Mouse (Mus musculus) brain, embryonic 14.5 days (tissue): ENCODE results near the gene Sipa1.

Source experiments
- CTCF ChIP-seq: fragments of 200-500 bp; IDR thresholded peaks from 2 replicates; pipeline ENCODE4 v1.5.1; 2012; ENCODE audit warnings: inconsistent platforms, mild to moderate bottlenecking, moderate library complexity, borderline replicate concordance; ENCODE audit not compliant: insufficient read depth, insufficient read length; ENCODE audit errors: extremely low read depth
- POLR2A ChIP-seq: fragments of 200-500 bp; IDR thresholded peaks from 2 replicates; pipeline ENCODE4 v1.6.1; 2012; ENCODE audit warnings: mild to moderate bottlenecking, inconsistent platforms, borderline replicate concordance; ENCODE audit not compliant: poor library complexity, insufficient read depth, insufficient read length, severe bottlenecking; ENCODE audit errors: extremely low read depth

GRCm38 (mm10) chr19:5611973-5612372 lies 51.5 kb downstream of the Sipa1 start:
- TF ChIP-seq POLR2A (no peak), CTCF (no peak)
